Mouse (Mus musculus) heart, embryonic 12.5 days (tissue): ENCODE measurements around the gene Lyg1. TPM values are rescaled to one million over a fixed set of nuclear protein-coding genes. Genes with fewer than 3 reads are reported as not detected.

ENCODE experiments used
- polyA plus RNA-seq: library from polyadenylated mRNA; unstranded; fragments of >200 nt; fragmentation: Nextera tagmentation; extraction: Ambion mirVana; gene quantifications from 2 replicates; pipeline ENCODE4 v1.2.1, GENCODE M21; 2016

Gene Lyg1
- polyA plus RNA-seq, 1 experiment from 2014 or later, result not detected

Other genes with a start within 250 kb of the Lyg1 start
- gene 2010300C02Rik, start 237.7 kb downstream of the Lyg1 start, polyA plus RNA-seq, result 6.4 and 6.5 TPM in 2 replicates
- 5.5 TPM in 2 replicates for gene Tsga10, start 91.3 kb downstream of the Lyg1 start, polyA plus RNA-seq
- gene Lipt1, start 86.0 kb downstream of the Lyg1 start, polyA plus RNA-seq, result 8.6 and 9.2 TPM in 2 replicates
- gene Mitd1, start 67.3 kb downstream of the Lyg1 start, polyA plus RNA-seq, result 9.4 and 12.5 TPM in 2 replicates
- 237 and 240 TPM in 2 replicates for gene Mrpl30, start 67.3 kb downstream of the Lyg1 start, polyA plus RNA-seq
- gene Lyg2, start 41.3 kb downstream of the Lyg1 start, polyA plus RNA-seq, result not detected in 2 replicates
- 110 and 115 TPM in 2 replicates for gene Txndc9, start 40.1 kb upstream of the Lyg1 start, polyA plus RNA-seq
- gene Eif5b, start 40.3 kb upstream of the Lyg1 start, polyA plus RNA-seq, result 22.8 and 24.4 TPM in 2 replicates
- 30.6 and 31.1 TPM in 2 replicates for gene Rev1, start 172.0 kb upstream of the Lyg1 start, polyA plus RNA-seq